Mouse (Mus musculus) hindbrain, postnatal 0 days (tissue): ENCODE measurements around the gene Lce1l. TPM values are rescaled to one million over a fixed set of nuclear protein-coding genes. Genes with fewer than 3 reads are reported as not detected.
"Not testable (repeated sequence)": the region's sequence is repeated elsewhere in the genome, so short reads cannot be mapped to it uniquely, and the experiment has no call there.

ENCODE experiments used
- ATAC-seq: fragments of 200-750 bp; cut with Nextera tagmentation; 2 replicates; pipeline ENCODE4 v1.8.0; 2017; ENCODE audit warnings: mild to moderate bottlenecking, moderate TSS enrichment, moderate library complexity
- DNase-seq: peaks from one replicate; pipeline ENCODE4 v3.0.0-alpha.2; 2015; ENCODE audit warnings: low spot score
- H3K27ac ChIP-seq: fragments of 300-500 bp; sonication (generic); 2 replicates; pipeline ENCODE4 v1.5.1; 2014; ENCODE audit warnings: mild to moderate bottlenecking
- H3K27me3 ChIP-seq: fragments of 300-500 bp; sonication (generic); 2 replicates; pipeline ENCODE4 v1.6.1; 2014; ENCODE audit warnings: low read length, mixed read lengths; ENCODE audit not compliant: insufficient read depth
- H3K36me3 ChIP-seq: fragments of 300-500 bp; sonication (generic); 2 replicates; pipeline ENCODE4 v1.6.1; 2014; ENCODE audit warnings: low read length, mixed read lengths; ENCODE audit not compliant: insufficient read depth
- H3K4me1 ChIP-seq: fragments of 300-500 bp; sonication (generic); 2 replicates; pipeline ENCODE4 v1.6.1; 2014; ENCODE audit warnings: antibody characterized with exemption, low read length, mixed read lengths; ENCODE audit not compliant: insufficient read depth
- H3K4me2 ChIP-seq: fragments of 300-500 bp; sonication (generic); 2 replicates; pipeline ENCODE4 v1.6.1; 2014; ENCODE audit warnings: low read depth, mild to moderate bottlenecking, low read length, moderate library complexity, mixed read lengths
- H3K4me3 ChIP-seq: fragments of 300-500 bp; sonication (generic); 2 replicates; pipeline ENCODE4 v1.5.1; 2014; ENCODE audit warnings: low read length
- H3K9ac ChIP-seq: fragments of 300-500 bp; sonication (generic); replicated peaks from 2 replicates; pipeline ENCODE4 v1.6.1; 2014; ENCODE audit warnings: mild to moderate bottlenecking, low read length, moderate library complexity, mixed read lengths
- H3K9me3 ChIP-seq: fragments of 300-500 bp; sonication (generic); 2 replicates; pipeline ENCODE4 v1.6.1; 2016; ENCODE audit warnings: low read length, mixed read lengths
- CTCF ChIP-seq: IDR thresholded peaks from 2 replicates; pipeline ENCODE4 v1.5.1; 2016; ENCODE audit warnings: antibody characterized with exemption, control low read depth, low read depth
- WGBS: fragments of 180-500 bp; shearing (Covaris S2); extraction: QIAGEN DNeasy Blood & Tissue Kit; methylation state at CpG from one replicate; pipeline ENCODE4 v1.1.7; 2014; 5-methylcytosine and 5-hydroxymethylcytosine counted together
- polyA plus RNA-seq: library from polyadenylated mRNA; unstranded; fragments of >200 nt; fragmentation: Nextera tagmentation; extraction: Ambion mirVana; gene quantifications from 2 replicates; pipeline ENCODE4 v1.2.1, GENCODE M21; 2015
- total RNA-seq: library from RNA; depleted of rRNA; stranded (reverse); fragments of >200 nt; gene quantifications from 2 replicates; pipeline ENCODE4 v1.2.3, GENCODE M21; 2014; rRNA removed

Lce1l gene
- total RNA-seq (not detected in 2 replicates), polyA plus RNA-seq (not detected in 2 replicates)

GRCm38 (mm10) chr3:92851186-92851585 lies at the start of gene Lce1l:
TSS of gene Lce1l (minus strand) at chr3:92851286.
- Histone ChIP-seq H3K9me3 (no peaks in the 10 kb centered on the region), H3K9ac (no peak within 1 kb of the TSS), H3K27ac (no peak within 1 kb of the TSS), H3K4me2 (no peak within 1 kb of the TSS), H3K36me3 (no peaks in the 10 kb centered on the region), H3K27me3 (no peaks in the 10 kb centered on the region), H3K4me3 (no peak within 1 kb of the TSS), H3K4me1 (no peaks in the 10 kb centered on the region)
- TF ChIP-seq CTCF: no peak
- DNase-seq (no peak), ATAC-seq (no peak)
- 89% methylated on average over 3 of the region's 3 CpGs for WGBS

- no peak for ATAC-seq
- Histone ChIP-seq H3K4me1 (no peaks in the 10 kb centered on the region), H3K36me3 (no peaks in the 10 kb centered on the region), H3K27me3 (no peaks in the 10 kb centered on the region), H3K4me3 (no peak overlapping the region), H3K4me2 (no peak overlapping the region), H3K9ac (no peak overlapping the region), H3K27ac (no peak overlapping the region), H3K9me3 (no peaks in the 10 kb centered on the region)
- no peak for TF ChIP-seq CTCF
- no peak for DNase-seq
- 56% methylated on average over 1 of the region's 1 CpGs for WGBS
Measured at GRCm38 (mm10) chr3:92894489-92894888, 43.4 kb upstream of the Lce1l start.

GRCm38 (mm10) chr3:92894063-92894462 lies 43.0 kb upstream of the Lce1l start:
- no peak for ATAC-seq
- no peak for TF ChIP-seq CTCF
- Histone ChIP-seq H3K4me3 (no peak overlapping the region), H3K9me3 (no peaks in the 10 kb centered on the region), H3K4me2 (no peak overlapping the region), H3K27ac (no peak overlapping the region), H3K4me1 (no peaks in the 10 kb centered on the region), H3K36me3 (no peaks in the 10 kb centered on the region), H3K9ac (no peak overlapping the region), H3K27me3 (no peaks in the 10 kb centered on the region)
- peak; percentile 9 for DNase-seq
- WGBS: 62% methylated on average over 3 of the region's 3 CpGs

- DNase-seq: no peak
- WGBS: 92% methylated on average over 3 of the region's 3 CpGs
- H3K9me3 ChIP-seq: no peaks in the 10 kb centered on the region
- H3K4me3 ChIP-seq: no peak overlapping the region
- no peak for TF ChIP-seq CTCF
- no peaks in the 10 kb centered on the region for H3K36me3 ChIP-seq
- no peak overlapping the region for H3K27ac ChIP-seq
- no peaks in the 10 kb centered on the region for H3K4me1 ChIP-seq
- H3K27me3 ChIP-seq: no peaks in the 10 kb centered on the region
- H3K4me2 ChIP-seq: no peak overlapping the region
- no peak for ATAC-seq
- H3K9ac ChIP-seq: no peak overlapping the region
Measured at GRCm38 (mm10) chr3:92874180-92874579, 23.1 kb upstream of the Lce1l start.

GRCm38 (mm10) chr3:92870116-92870515 lies 19.0 kb upstream of the Lce1l start, which contains the start of gene 2310050C09Rik:
TSS of gene 2310050C09Rik (minus strand) at chr3:92870216.
- DNase-seq: no peak
- H3K4me3 ChIP-seq: no peak within 1 kb of the TSS
- ATAC-seq: no peak
- no peak for TF ChIP-seq CTCF
- no peak within 1 kb of the TSS for H3K4me2 ChIP-seq
- no peak within 1 kb of the TSS for H3K9ac ChIP-seq
- no peaks in the 10 kb centered on the region for H3K4me1 ChIP-seq
- H3K36me3 ChIP-seq: no peaks in the 10 kb centered on the region
- 85% methylated on average over 4 of the region's 4 CpGs for WGBS
- no peak within 1 kb of the TSS for H3K27ac ChIP-seq
- no peaks in the 10 kb centered on the region for H3K9me3 ChIP-seq
- no peaks in the 10 kb centered on the region for H3K27me3 ChIP-seq

- H3K4me2 ChIP-seq: no peak within 1 kb of the TSS
- no peak for ATAC-seq
- TF ChIP-seq CTCF: no peak
- no peaks in the 10 kb centered on the region for H3K9me3 ChIP-seq
- H3K4me3 ChIP-seq: no peak within 1 kb of the TSS
- WGBS: 31% methylated on average over 1 of the region's 1 CpGs
- no peaks in the 10 kb centered on the region for H3K27me3 ChIP-seq
- no peaks in the 10 kb centered on the region for H3K4me1 ChIP-seq
- no peak for DNase-seq
- no peaks in the 10 kb centered on the region for H3K36me3 ChIP-seq
- H3K27ac ChIP-seq: no peak within 1 kb of the TSS
- no peak within 1 kb of the TSS for H3K9ac ChIP-seq
Measured at GRCm38 (mm10) chr3:92827108-92827507, 24.0 kb downstream of the Lce1l start, which contains the start of gene Kprp. TSS of gene Kprp (minus strand) at chr3:92827247.

- no peaks in the 10 kb centered on the region for H3K4me1 ChIP-seq
- peak; percentile 56 for TF ChIP-seq CTCF
- ATAC-seq (peak; percentile 35; the same call in 1 of the 2 replicates), DNase-seq (peak; percentile 22)
- WGBS: 24% methylated on average over 1 of the region's 1 CpGs
- no peaks in the 10 kb centered on the region for H3K27me3 ChIP-seq
- H3K4me3 ChIP-seq: no peak overlapping the region
- no peaks in the 10 kb centered on the region for H3K36me3 ChIP-seq
- no peak overlapping the region for H3K27ac ChIP-seq
- no peak overlapping the region for H3K4me2 ChIP-seq
- H3K9ac ChIP-seq: no peak overlapping the region
- H3K9me3 ChIP-seq: no peaks in the 10 kb centered on the region
Measured at GRCm38 (mm10) chr3:92825808-92826207, 25.3 kb downstream of the Lce1l start.

GRCm38 (mm10) chr3:92816036-92816435 lies 35.0 kb downstream of the Lce1l start:
- not testable (repeated sequence) for H3K4me1 ChIP-seq, DNase-seq, H3K9ac ChIP-seq, ATAC-seq, H3K27ac ChIP-seq, H3K9me3 ChIP-seq, H3K4me2 ChIP-seq, H3K27me3 ChIP-seq, H3K36me3 ChIP-seq, H3K4me3 ChIP-seq
- 92% methylated on average over 2 of the region's 2 CpGs for WGBS
